Mouse (Mus musculus): ENCODE data around the gene Ccdc174. TPM values are rescaled to one million over a fixed set of nuclear protein-coding genes. Genes with fewer than 3 reads are reported as not detected.

The Ccdc174 gene
- polyA plus RNA-seq, 1 experiment from 2014 or later: 20.9 TPM

- no peaks in the 10 kb centered on the region for H3K4me1 ChIP-seq (ENCODE audit: control insufficient read depth in 2 of 2, insufficient read depth in 2 of 2, low read length in 2 of 2)
- H3K9ac ChIP-seq (ENCODE audit: low read length): no peak overlapping the region
- peaks cover 5% of the 10 kb centered on the region; the same call in 1 of the 2 replicates for H3K27me3 ChIP-seq (ENCODE audit: control insufficient read depth, insufficient read depth, low read length)
- 0 out of 2 replicates have a peak, but pooled peaks cover 5% of the 10 kb centered on the region for H3K9me3 ChIP-seq (ENCODE audit: control insufficient read depth, low read length)
- no peak overlapping the region for H3K4me3 ChIP-seq (ENCODE audit: control insufficient read depth in 1 of 2, insufficient read depth in 1 of 2, low read depth in 1 of 2, low read length in 2 of 2)
- H3K4me2 ChIP-seq (ENCODE audit: low read length): no peak overlapping the region
- 39% methylated on average over 5 of the region's 5 CpGs for WGBS
- no peaks in the 10 kb centered on the region for H3K36me3 ChIP-seq (ENCODE audit: control insufficient read depth, insufficient read depth, low read length)
- H3K27ac ChIP-seq (replicated peaks in 1 of 2; ENCODE audit: control insufficient read depth in 1 of 2, insufficient read depth in 1 of 2, low read depth in 2 of 2, low read length in 2 of 2): no peak overlapping the region
- no peak for ATAC-seq (ENCODE audit: insufficient number of reproducible peaks, insufficient read depth, low FRiP score, low read depth)
Measured at GRCm38 (mm10) chr6:91858339-91858738, 19.5 kb upstream of the Ccdc174 start.

GRCm38 (mm10) chr6:91862848-91863247, 15.0 kb upstream of the Ccdc174 start:
- Histone ChIP-seq H3K27me3 (ENCODE audit: control insufficient read depth, insufficient read depth, low read length) (no peaks in the 10 kb centered on the region), H3K9ac (ENCODE audit: low read length) (no peak overlapping the region), H3K4me3 (ENCODE audit: control insufficient read depth in 1 of 2, insufficient read depth in 1 of 2, low read depth in 1 of 2, low read length in 2 of 2) (no peak overlapping the region), H3K4me2 (ENCODE audit: low read length) (no peak overlapping the region), H3K4me1 (ENCODE audit: control insufficient read depth in 2 of 2, insufficient read depth in 2 of 2, low read length in 2 of 2) (no peaks in the 10 kb centered on the region), H3K27ac (replicated peaks in 1 of 2; ENCODE audit: control insufficient read depth in 1 of 2, insufficient read depth in 1 of 2, low read depth in 2 of 2, low read length in 2 of 2) (no peak overlapping the region), H3K36me3 (ENCODE audit: control insufficient read depth, insufficient read depth, low read length) (no peaks in the 10 kb centered on the region), H3K9me3 (ENCODE audit: control insufficient read depth, low read length) (0 out of 2 replicates have a peak, but pooled peaks cover 5% of the 10 kb centered on the region)
- no peak for ATAC-seq (ENCODE audit: insufficient number of reproducible peaks, insufficient read depth, low FRiP score, low read depth)

GRCm38 (mm10) chr6:91864595-91864994, 13.3 kb upstream of the Ccdc174 start:
- no peak for ATAC-seq (ENCODE audit: insufficient number of reproducible peaks, insufficient read depth, low FRiP score, low read depth)
- Histone ChIP-seq H3K9me3 (ENCODE audit: control insufficient read depth, low read length) (0 out of 2 replicates have a peak, but pooled peaks cover 5% of the 10 kb centered on the region), H3K27me3 (ENCODE audit: control insufficient read depth, insufficient read depth, low read length) (no peaks in the 10 kb centered on the region), H3K9ac (ENCODE audit: low read length) (no peak overlapping the region), H3K4me2 (ENCODE audit: low read length) (no peak overlapping the region), H3K4me1 (ENCODE audit: control insufficient read depth in 2 of 2, insufficient read depth in 2 of 2, low read length in 2 of 2) (no peaks in the 10 kb centered on the region), H3K27ac (replicated peaks in 1 of 2; ENCODE audit: control insufficient read depth in 1 of 2, insufficient read depth in 1 of 2, low read depth in 2 of 2, low read length in 2 of 2) (no peak overlapping the region), H3K36me3 (ENCODE audit: control insufficient read depth, insufficient read depth, low read length) (no peaks in the 10 kb centered on the region), H3K4me3 (ENCODE audit: control insufficient read depth in 1 of 2, insufficient read depth in 1 of 2, low read depth in 1 of 2, low read length in 2 of 2) (no peak overlapping the region)
- WGBS: 69% methylated on average over 5 of the region's 5 CpGs

- 82% methylated on average over 11 of the region's 11 CpGs for WGBS
- no peaks in the 10 kb centered on the region for H3K36me3 ChIP-seq (ENCODE audit: control insufficient read depth, insufficient read depth, low read length)
- no peaks in the 10 kb centered on the region for H3K27me3 ChIP-seq (ENCODE audit: control insufficient read depth, insufficient read depth, low read length)
- no peak overlapping the region for H3K9ac ChIP-seq (ENCODE audit: low read length)
- H3K4me1 ChIP-seq (ENCODE audit: control insufficient read depth in 2 of 2, insufficient read depth in 2 of 2, low read length in 2 of 2): no peaks in the 10 kb centered on the region
- H3K4me2 ChIP-seq (ENCODE audit: low read length): no peak overlapping the region
- H3K4me3 ChIP-seq (ENCODE audit: control insufficient read depth in 1 of 2, insufficient read depth in 1 of 2, low read depth in 1 of 2, low read length in 2 of 2): no peak overlapping the region
- no peak overlapping the region for H3K27ac ChIP-seq (replicated peaks in 1 of 2; ENCODE audit: control insufficient read depth in 1 of 2, insufficient read depth in 1 of 2, low read depth in 2 of 2, low read length in 2 of 2)
- H3K9me3 ChIP-seq (ENCODE audit: control insufficient read depth, low read length): 0 out of 2 replicates have a peak, but pooled peaks cover 5% of the 10 kb centered on the region
- no peak for ATAC-seq (ENCODE audit: insufficient number of reproducible peaks, insufficient read depth, low FRiP score, low read depth)
Measured at GRCm38 (mm10) chr6:91865601-91866000, 12.3 kb upstream of the Ccdc174 start.

GRCm38 (mm10) chr6:91868091-91868490, 9.8 kb upstream of the Ccdc174 start:
- Histone ChIP-seq H3K9me3 (ENCODE audit: control insufficient read depth, low read length) (no peaks in the 10 kb centered on the region), H3K9ac (ENCODE audit: low read length) (no peak overlapping the region), H3K4me3 (ENCODE audit: control insufficient read depth in 1 of 2, insufficient read depth in 1 of 2, low read depth in 1 of 2, low read length in 2 of 2) (no peak overlapping the region), H3K4me2 (ENCODE audit: low read length) (no peak overlapping the region), H3K4me1 (ENCODE audit: control insufficient read depth in 2 of 2, insufficient read depth in 2 of 2, low read length in 2 of 2) (0 out of 4 replicates have a peak, but pooled peaks cover 0 to 5% of the 10 kb centered on the region in 2 experiments), H3K27me3 (ENCODE audit: control insufficient read depth, insufficient read depth, low read length) (no peaks in the 10 kb centered on the region), H3K36me3 (ENCODE audit: control insufficient read depth, insufficient read depth, low read length) (no peaks in the 10 kb centered on the region), H3K27ac (replicated peaks in 1 of 2; ENCODE audit: control insufficient read depth in 1 of 2, insufficient read depth in 1 of 2, low read depth in 2 of 2, low read length in 2 of 2) (no peak overlapping the region)
- 84% methylated on average over 5 of the region's 5 CpGs for WGBS
- no peak for ATAC-seq (ENCODE audit: insufficient number of reproducible peaks, insufficient read depth, low FRiP score, low read depth)

GRCm38 (mm10) chr6:91872781-91873180, 5.1 kb upstream of the Ccdc174 start:
- Histone ChIP-seq H3K4me3 (ENCODE audit: control insufficient read depth in 1 of 2, insufficient read depth in 1 of 2, low read depth in 1 of 2, low read length in 2 of 2) (no peak overlapping the region), H3K4me1 (ENCODE audit: control insufficient read depth in 2 of 2, insufficient read depth in 2 of 2, low read length in 2 of 2) (peaks cover 0 to 8% of the 10 kb centered on the region in 2 experiments; a peak in 1 of 4 replicates), H3K27ac (replicated peaks in 1 of 2; ENCODE audit: control insufficient read depth in 1 of 2, insufficient read depth in 1 of 2, low read depth in 2 of 2, low read length in 2 of 2) (no peak overlapping the region), H3K36me3 (ENCODE audit: control insufficient read depth, insufficient read depth, low read length) (no peaks in the 10 kb centered on the region), H3K27me3 (ENCODE audit: control insufficient read depth, insufficient read depth, low read length) (no peaks in the 10 kb centered on the region), H3K9me3 (ENCODE audit: control insufficient read depth, low read length) (no peaks in the 10 kb centered on the region), H3K4me2 (ENCODE audit: low read length) (no peak overlapping the region), H3K9ac (ENCODE audit: low read length) (no peak overlapping the region)
- no peak for ATAC-seq (ENCODE audit: insufficient number of reproducible peaks, insufficient read depth, low FRiP score, low read depth)
- 50% methylated on average over 2 of the region's 2 CpGs for WGBS

GRCm38 (mm10) chr6:91883859-91884258, 6.0 kb downstream of the Ccdc174 start:
- Histone ChIP-seq H3K36me3 (ENCODE audit: control insufficient read depth, insufficient read depth, low read length) (peaks cover 74% of the 10 kb centered on the region), H3K9ac (ENCODE audit: low read length) (no peak overlapping the region), H3K9me3 (ENCODE audit: control insufficient read depth, low read length) (no peaks in the 10 kb centered on the region), H3K4me3 (ENCODE audit: control insufficient read depth in 1 of 2, insufficient read depth in 1 of 2, low read depth in 1 of 2, low read length in 2 of 2) (no peak overlapping the region), H3K4me1 (ENCODE audit: control insufficient read depth in 2 of 2, insufficient read depth in 2 of 2, low read length in 2 of 2) (peaks cover 4 to 12% of the 10 kb centered on the region in 2 experiments; a peak in 3 of 4 replicates), H3K27me3 (ENCODE audit: control insufficient read depth, insufficient read depth, low read length) (no peaks in the 10 kb centered on the region), H3K4me2 (ENCODE audit: low read length) (no peak overlapping the region), H3K27ac (replicated peaks in 1 of 2; ENCODE audit: control insufficient read depth in 1 of 2, insufficient read depth in 1 of 2, low read depth in 2 of 2, low read length in 2 of 2) (peak overlapping the region in 1 of 2 experiments; percentile 49; a peak in 1 of 4 replicates)
- ATAC-seq (ENCODE audit: insufficient number of reproducible peaks, insufficient read depth, low FRiP score, low read depth): no peak
- 15% methylated on average over 2 of the region's 2 CpGs for WGBS

- Histone ChIP-seq H3K27me3 (ENCODE audit: control insufficient read depth, insufficient read depth, low read length) (no peaks in the 10 kb centered on the region), H3K9me3 (ENCODE audit: control insufficient read depth, low read length) (no peaks in the 10 kb centered on the region), H3K4me3 (ENCODE audit: control insufficient read depth in 1 of 2, insufficient read depth in 1 of 2, low read depth in 1 of 2, low read length in 2 of 2) (no peak overlapping the region), H3K27ac (replicated peaks in 1 of 2; ENCODE audit: control insufficient read depth in 1 of 2, insufficient read depth in 1 of 2, low read depth in 2 of 2, low read length in 2 of 2) (no peak overlapping the region), H3K4me2 (ENCODE audit: low read length) (no peak overlapping the region), H3K9ac (ENCODE audit: low read length) (no peak overlapping the region), H3K36me3 (ENCODE audit: control insufficient read depth, insufficient read depth, low read length) (peaks cover 85% of the 10 kb centered on the region), H3K4me1 (ENCODE audit: control insufficient read depth in 2 of 2, insufficient read depth in 2 of 2, low read length in 2 of 2) (no peaks in the 10 kb centered on the region)
- 79% methylated on average over 3 of the region's 3 CpGs for WGBS
- ATAC-seq (ENCODE audit: insufficient number of reproducible peaks, insufficient read depth, low FRiP score, low read depth): no peak
Measured at GRCm38 (mm10) chr6:91889255-91889906, 11.5 kb downstream of the Ccdc174 start.

Measured in heart, embryonic 14.5 days (tissue).